Mouse (Mus musculus) limb, embryonic 12.5 days (tissue): ENCODE results near the gene 2810006K23Rik. TPM values are rescaled to one million over a fixed set of nuclear protein-coding genes. Genes with fewer than 3 reads are reported as not detected.

Source experiments
- polyA plus RNA-seq: library from polyadenylated mRNA; unstranded; fragments of >200 nt; fragmentation: Nextera tagmentation; extraction: Ambion mirVana; gene quantifications from 2 replicates; pipeline ENCODE4 v1.2.1, GENCODE M21; 2016

The 2810006K23Rik gene
- polyA plus RNA-seq, 1 experiment from 2014 or later: 17.2 TPM

Other genes with a start within 250 kb of the 2810006K23Rik start
- 0.66 and 1.5 TPM in 2 replicates for gene Abcb9, start 232.3 kb upstream of the 2810006K23Rik start, polyA plus RNA-seq
- gene Ogfod2, start 215.8 kb upstream of the 2810006K23Rik start, polyA plus RNA-seq: 13.9 and 18.5 TPM in 2 replicates
- 117 and 127 TPM in 2 replicates for gene Arl6ip4, start 212.0 kb upstream of the 2810006K23Rik start, polyA plus RNA-seq
- 3.1 and 3.6 TPM in 2 replicates for gene Pitpnm2, start 78.3 kb upstream of the 2810006K23Rik start, polyA plus RNA-seq
- 18.8 and 19.7 TPM in 2 replicates for gene Mphosph9, start 117 bp upstream of the 2810006K23Rik start, polyA plus RNA-seq
- 68.4 and 218 TPM in 2 replicates for gene Cdk2ap1, start 35.0 kb downstream of the 2810006K23Rik start, polyA plus RNA-seq
- 89.0 and 109 TPM in 2 replicates for gene Sbno1, start 97.9 kb downstream of the 2810006K23Rik start, polyA plus RNA-seq
- 49.8 and 60.6 TPM in 2 replicates for gene Kmt5a, start 111.8 kb downstream of the 2810006K23Rik start, polyA plus RNA-seq
- 28.3 and 31.4 TPM in 2 replicates for gene Rilpl2, start 150.3 kb downstream of the 2810006K23Rik start, polyA plus RNA-seq
- 27.0 and 30.5 TPM in 2 replicates for gene Snrnp35, start 155.0 kb downstream of the 2810006K23Rik start, polyA plus RNA-seq
- gene Rilpl1, start 203.3 kb downstream of the 2810006K23Rik start, polyA plus RNA-seq: 27.5 and 31.5 TPM in 2 replicates
- gene Tmed2, start 212.6 kb downstream of the 2810006K23Rik start, polyA plus RNA-seq: 484 and 497 TPM in 2 replicates
- 18.5 and 19.9 TPM in 2 replicates for gene Ddx55, start 224.8 kb downstream of the 2810006K23Rik start, polyA plus RNA-seq